Mouse (Mus musculus): ENCODE data around the gene Tmem205. TPM values are rescaled to one million over a fixed set of nuclear protein-coding genes. Genes with fewer than 3 reads are reported as not detected.
A peak's percentile ranks its signal among the peaks of the same experiment; 100 is the strongest.

Tmem205 gene
- polyA plus RNA-seq, 1 experiment = 21.0 TPM

DNA sequence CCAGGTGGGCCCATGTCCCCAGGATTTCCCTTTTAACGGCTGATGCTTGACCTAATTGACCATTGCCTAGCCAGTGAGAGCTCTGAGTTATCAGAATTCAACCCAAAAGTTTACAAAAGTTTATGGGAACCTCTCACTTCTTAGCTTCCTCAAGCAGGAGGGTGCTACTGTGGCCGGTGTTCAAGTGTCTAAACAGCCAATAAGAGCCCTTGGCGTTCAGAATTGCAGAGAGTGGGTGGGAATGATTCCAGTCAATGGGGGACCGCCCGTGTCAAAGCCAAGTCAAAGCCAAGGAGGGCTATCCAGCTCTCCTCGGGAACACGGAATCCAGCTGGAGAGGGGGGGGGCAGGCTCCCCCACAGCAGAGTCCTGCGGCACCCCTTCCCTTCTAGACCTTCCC, 20.8 kb upstream of the Tmem205 start:
- TF ChIP-seq POLR2A (IDR thresholded peaks at IDR 0.05; ENCODE audit: low read depth, low read length) (no peak), CTCF (IDR thresholded peaks at IDR 0.05; ENCODE audit: borderline replicate concordance, insufficient read depth, low read length) (no peak)
- H3K27ac ChIP-seq (ENCODE audit: insufficient read depth, low read length) = no peak overlapping the region
- H3K4me3 ChIP-seq (ENCODE audit: insufficient read depth, low read length) = no peak overlapping the region
- no peaks in the 10 kb centered on the region for H3K4me1 ChIP-seq (ENCODE audit: control insufficient read depth, insufficient read depth, low read length)

DNA sequence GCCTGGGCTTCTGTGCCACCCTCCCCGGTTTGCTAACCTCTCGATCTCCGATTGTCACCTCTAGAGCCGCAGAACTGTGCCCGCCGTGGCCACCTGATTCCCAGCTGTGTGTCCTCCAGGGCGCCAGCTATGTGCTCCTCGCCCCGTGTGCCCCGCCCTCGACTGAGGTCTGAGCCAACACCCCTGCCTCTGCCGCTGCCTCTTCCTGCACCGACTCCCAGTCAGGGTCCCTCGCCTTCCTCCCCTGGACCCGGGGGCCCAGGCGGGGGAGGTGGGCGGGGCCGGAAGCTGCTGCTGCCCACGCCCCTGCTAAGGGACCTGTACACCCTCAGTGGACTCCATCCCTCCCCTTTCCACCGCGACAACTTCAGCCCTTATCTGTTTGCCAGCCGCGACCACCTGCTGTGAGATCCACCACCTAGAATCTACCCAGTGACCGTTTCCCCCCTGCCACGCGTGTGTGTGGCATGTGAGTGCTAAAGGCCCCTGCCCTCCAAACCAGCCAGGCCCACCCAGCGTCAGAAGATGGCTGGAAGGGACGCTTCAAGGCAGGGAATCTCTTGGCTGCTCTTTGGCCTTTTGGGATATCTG, 20.3 kb upstream of the Tmem205 start:
- Histone ChIP-seq H3K4me3 (ENCODE audit: insufficient read depth, low read length) (no peak overlapping the region), H3K27ac (ENCODE audit: insufficient read depth, low read length) (no peak overlapping the region), H3K4me1 (ENCODE audit: control insufficient read depth, insufficient read depth, low read length) (no peaks in the 10 kb centered on the region)
- TF ChIP-seq POLR2A (IDR thresholded peaks at IDR 0.05; ENCODE audit: low read depth, low read length) = no peak
- no peak for TF ChIP-seq CTCF (IDR thresholded peaks at IDR 0.05; ENCODE audit: borderline replicate concordance, insufficient read depth, low read length)

DNA sequence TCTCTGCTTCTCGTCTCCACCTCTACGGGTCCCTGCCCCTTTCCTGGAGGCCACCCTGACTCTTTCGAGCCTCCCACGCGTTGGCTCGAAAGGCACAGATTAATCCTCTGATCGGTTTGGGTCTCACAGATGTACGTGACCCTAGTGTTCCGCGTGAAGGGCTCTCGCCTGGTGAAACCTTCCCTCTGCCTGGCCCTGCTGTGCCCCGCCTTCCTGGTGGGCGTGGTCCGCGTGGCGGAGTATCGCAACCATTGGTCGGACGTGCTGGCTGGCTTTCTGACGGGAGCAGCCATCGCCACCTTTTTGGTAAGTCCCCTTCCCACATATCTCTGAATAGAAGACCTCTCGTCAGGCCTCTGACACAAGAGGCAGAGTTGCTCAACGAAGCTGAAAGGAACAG, 16.9 kb upstream of the Tmem205 start:
- Histone ChIP-seq H3K4me1 (ENCODE audit: control insufficient read depth, insufficient read depth, low read length) (no peaks in the 10 kb centered on the region), H3K4me3 (ENCODE audit: insufficient read depth, low read length) (no peak overlapping the region), H3K27ac (ENCODE audit: insufficient read depth, low read length) (no peak overlapping the region)
- TF ChIP-seq POLR2A (IDR thresholded peaks at IDR 0.05; ENCODE audit: low read depth, low read length) = no peak
- no peak for TF ChIP-seq CTCF (IDR thresholded peaks at IDR 0.05; ENCODE audit: borderline replicate concordance, insufficient read depth, low read length)

DNA sequence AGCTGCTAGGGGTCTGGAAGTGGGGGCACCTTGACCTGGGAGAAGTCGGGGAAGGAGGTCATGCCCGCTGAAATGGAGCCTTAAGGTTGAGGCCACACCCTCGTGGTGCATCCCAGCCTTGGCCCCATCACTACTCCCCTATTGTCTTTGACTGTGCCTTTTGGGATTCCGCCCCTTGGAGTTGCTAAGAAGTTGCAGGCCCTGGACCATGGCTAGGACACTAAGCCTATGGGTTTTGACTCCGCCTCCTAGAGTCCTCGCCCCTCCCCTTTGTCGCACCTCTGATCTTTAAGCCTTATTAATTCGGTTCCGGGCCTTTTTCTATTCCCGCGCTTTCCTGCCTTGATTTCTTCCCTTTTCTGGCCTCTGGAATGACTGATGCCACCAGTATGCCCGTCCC, 16.3 kb upstream of the Tmem205 start:
- Histone ChIP-seq H3K4me1 (ENCODE audit: control insufficient read depth, insufficient read depth, low read length) (no peaks in the 10 kb centered on the region), H3K27ac (ENCODE audit: insufficient read depth, low read length) (no peak overlapping the region), H3K4me3 (ENCODE audit: insufficient read depth, low read length) (no peak overlapping the region)
- no peak for TF ChIP-seq POLR2A (IDR thresholded peaks at IDR 0.05; ENCODE audit: low read depth, low read length)
- no peak for TF ChIP-seq CTCF (IDR thresholded peaks at IDR 0.05; ENCODE audit: borderline replicate concordance, insufficient read depth, low read length)

DNA sequence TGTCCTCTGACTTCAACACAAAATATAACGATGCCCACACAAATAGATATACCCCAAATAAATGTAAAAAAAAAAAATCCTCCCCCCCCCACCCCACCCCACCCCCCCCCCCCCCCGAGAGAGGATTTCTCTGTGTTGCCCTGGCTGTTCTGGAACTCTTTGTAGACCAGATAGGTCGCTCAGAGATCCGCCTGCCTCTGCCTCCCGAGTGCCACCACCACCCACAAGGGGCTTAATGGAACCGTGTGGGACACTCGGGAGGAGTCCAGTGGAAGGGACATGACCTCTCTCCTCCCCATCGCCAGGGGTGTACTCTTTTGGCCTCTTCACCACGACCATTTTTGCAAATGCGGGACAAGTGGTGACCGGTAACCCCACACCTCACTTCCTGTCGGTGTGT, 15.7 kb upstream of the Tmem205 start:
- TF ChIP-seq CTCF (IDR thresholded peaks at IDR 0.05; ENCODE audit: borderline replicate concordance, insufficient read depth, low read length) (no peak), POLR2A (IDR thresholded peaks at IDR 0.05; ENCODE audit: low read depth, low read length) (no peak)

DNA sequence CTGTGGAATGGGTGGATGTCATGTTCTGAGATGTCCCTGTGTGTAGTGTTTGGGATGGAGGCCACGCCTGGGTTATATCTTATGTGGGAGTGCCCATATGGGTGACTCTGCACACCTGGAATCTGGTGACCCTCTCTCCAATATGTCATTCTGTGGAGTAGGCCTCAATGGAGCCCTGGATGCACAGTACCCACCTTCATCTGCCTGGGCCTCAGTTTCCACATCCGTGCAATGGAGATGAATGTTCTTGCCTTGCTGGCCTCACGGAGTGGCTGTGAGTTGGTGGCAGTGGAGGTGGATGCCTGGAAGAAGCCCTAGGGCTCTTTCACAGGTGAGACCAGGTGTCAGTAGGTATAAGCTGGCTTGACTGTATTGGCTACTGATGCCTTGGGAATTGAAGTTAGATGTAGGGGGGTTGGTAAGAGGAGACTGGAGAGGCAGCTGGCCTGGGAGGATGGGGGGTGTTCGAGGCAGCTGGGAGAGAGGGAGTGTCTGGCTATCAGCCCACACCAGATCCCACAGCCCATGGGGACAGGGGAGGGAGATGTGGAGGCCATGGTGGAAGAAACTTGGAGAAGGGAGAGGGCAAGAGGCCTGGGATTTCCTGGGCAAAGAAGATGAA, 11.0 kb upstream of the Tmem205 start:
- H3K4me1 ChIP-seq (ENCODE audit: control insufficient read depth, insufficient read depth, low read length) = peaks cover 3% of the 10 kb centered on the region
- TF ChIP-seq POLR2A (IDR thresholded peaks at IDR 0.05; ENCODE audit: low read depth, low read length) (no peak), CTCF (IDR thresholded peaks at IDR 0.05; ENCODE audit: borderline replicate concordance, insufficient read depth, low read length) (no peak)
- no peak overlapping the region for H3K4me3 ChIP-seq (ENCODE audit: insufficient read depth, low read length)
- H3K27ac ChIP-seq (ENCODE audit: insufficient read depth, low read length) = no peak overlapping the region

More for the DNA sequence above, 15.7 kb upstream of the Tmem205 start:
- Histone ChIP-seq H3K4me3 (ENCODE audit: insufficient read depth, low read length) (no peak overlapping the region), H3K4me1 (ENCODE audit: control insufficient read depth, insufficient read depth, low read length) (no peaks in the 10 kb centered on the region), H3K27ac (ENCODE audit: insufficient read depth, low read length) (no peak overlapping the region)

DNA sequence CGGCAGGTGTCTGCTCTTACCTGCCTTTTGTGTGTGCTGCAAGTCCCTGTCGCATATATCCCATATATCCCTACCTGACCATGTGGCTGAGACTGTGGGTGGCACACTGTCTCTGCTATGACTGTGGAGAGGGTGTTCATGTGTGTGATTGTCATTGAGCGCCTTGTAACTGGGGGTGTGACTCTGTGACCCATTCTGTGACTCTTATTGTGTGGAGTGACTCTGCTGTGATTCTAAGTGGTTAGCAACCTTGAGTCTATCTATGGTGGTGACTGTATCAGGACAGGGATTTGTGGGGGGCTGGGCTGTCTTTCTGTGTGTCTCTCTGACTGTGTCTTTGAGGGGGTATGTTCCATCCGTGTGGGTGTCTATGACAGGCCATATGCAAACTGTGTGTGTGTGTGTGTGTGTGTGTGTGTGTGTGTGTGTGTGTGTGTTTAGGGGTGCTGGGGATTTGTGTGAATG, 10.4 kb upstream of the Tmem205 start:
- no peak for TF ChIP-seq CTCF (IDR thresholded peaks at IDR 0.05; ENCODE audit: borderline replicate concordance, insufficient read depth, low read length)
- no peak for TF ChIP-seq POLR2A (IDR thresholded peaks at IDR 0.05; ENCODE audit: low read depth, low read length)
- Histone ChIP-seq H3K27ac (ENCODE audit: insufficient read depth, low read length) (no peak overlapping the region), H3K4me3 (ENCODE audit: insufficient read depth, low read length) (0 out of 2 replicates have a peak overlapping the region, but pooled peaks have one; percentile 40), H3K4me1 (ENCODE audit: control insufficient read depth, insufficient read depth, low read length) (peaks cover 3% of the 10 kb centered on the region)

DNA sequence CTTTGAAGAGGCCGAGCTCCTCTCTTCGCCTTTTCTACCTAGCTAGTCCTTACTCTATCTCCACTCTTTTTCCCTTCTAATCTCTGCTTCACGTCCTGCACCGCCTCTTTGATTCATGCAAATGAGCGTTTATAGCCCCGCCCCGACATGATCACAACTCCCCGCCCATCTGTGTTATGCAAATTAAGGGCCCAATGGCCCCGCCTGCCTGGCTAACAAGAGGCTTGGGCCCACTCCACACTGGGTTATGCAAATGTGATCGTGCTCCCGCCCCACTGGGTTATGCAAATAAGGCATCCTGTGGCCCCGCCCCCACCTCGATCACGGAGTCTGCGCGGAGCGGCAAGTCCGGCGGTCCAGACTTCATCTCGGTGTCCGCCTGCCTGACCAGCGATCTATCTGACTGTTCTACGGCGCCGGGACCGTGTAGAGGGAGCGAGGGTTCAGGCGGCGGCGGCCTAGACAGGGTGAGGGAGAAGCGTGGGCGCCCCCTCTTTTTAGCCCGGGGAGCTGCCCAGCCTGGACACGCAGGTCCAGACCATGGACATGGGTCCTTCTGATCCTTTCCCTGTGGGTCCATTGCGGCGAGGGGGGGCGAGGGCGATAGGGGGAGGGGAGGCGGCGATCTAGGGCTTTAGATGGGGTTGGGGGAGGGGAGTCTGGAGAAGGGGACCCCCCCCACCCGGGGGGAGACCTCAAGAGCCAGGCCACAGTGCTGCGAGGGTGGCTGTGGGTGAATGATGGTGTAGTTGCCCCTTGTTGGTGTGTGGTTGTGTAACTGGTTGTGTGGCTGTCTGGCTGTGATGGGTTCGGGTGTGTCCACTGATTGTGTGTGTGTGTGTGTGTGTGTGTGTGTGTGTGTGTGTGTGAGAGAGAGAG, 9.6 kb upstream of the Tmem205 start, which contains the start of gene Plppr2:
TSS of gene Plppr2 (plus strand) at position 342 of the 879 bp plus-strand sequence.
- Histone ChIP-seq H3K4me3 (ENCODE audit: insufficient read depth, low read length) (peak within 1 kb of the TSS; percentile 40), H3K27ac (ENCODE audit: insufficient read depth, low read length) (peak within 1 kb of the TSS; percentile 9; the same call in 1 of the 2 replicates), H3K4me1 (ENCODE audit: control insufficient read depth, insufficient read depth, low read length) (peaks cover 3% of the 10 kb centered on the region)
- peak; percentile 83 for TF ChIP-seq POLR2A (IDR thresholded peaks at IDR 0.05; ENCODE audit: low read depth, low read length)
- TF ChIP-seq CTCF (IDR thresholded peaks at IDR 0.05; ENCODE audit: borderline replicate concordance, insufficient read depth, low read length) = no peak

DNA sequence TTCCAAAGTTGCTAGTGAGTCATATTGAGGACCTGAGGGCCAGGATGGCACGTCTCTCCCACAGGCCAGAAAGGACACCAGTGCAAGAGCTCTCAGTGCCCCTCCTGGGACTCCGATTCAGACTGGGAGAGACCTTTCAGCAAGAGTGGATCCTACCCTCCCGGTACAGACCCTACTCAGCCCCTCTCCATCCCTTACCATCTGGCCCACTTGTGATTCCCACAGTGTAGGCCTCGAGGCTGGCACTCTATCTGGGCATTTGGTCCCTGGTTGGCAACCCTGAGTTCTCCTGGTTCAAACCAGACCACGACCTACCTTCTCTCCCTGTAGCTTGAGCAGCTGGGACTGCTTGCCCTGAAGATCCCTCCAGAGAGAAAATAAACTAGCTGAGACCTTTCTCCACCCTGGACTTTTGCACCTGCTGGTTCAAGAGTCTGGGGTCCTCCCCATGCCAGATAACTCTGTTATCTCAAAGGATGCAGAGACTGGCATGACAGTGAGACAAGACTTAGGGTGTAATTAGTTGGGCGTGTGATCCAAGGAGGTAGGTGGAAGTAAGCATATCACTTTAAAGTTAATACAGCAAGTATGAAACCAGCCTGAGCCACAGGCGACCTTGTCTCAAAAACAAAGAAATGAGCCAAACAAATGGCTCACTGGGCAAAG, 8.2 kb upstream of the Tmem205 start:
- TF ChIP-seq POLR2A (IDR thresholded peaks at IDR 0.05; ENCODE audit: low read depth, low read length) = no peak
- no peak for TF ChIP-seq CTCF (IDR thresholded peaks at IDR 0.05; ENCODE audit: borderline replicate concordance, insufficient read depth, low read length)
- Histone ChIP-seq H3K4me1 (ENCODE audit: control insufficient read depth, insufficient read depth, low read length) (peaks cover 3% of the 10 kb centered on the region), H3K27ac (ENCODE audit: insufficient read depth, low read length) (no peak overlapping the region), H3K4me3 (ENCODE audit: insufficient read depth, low read length) (no peak overlapping the region)

Data from embryonic fibroblast, embryonic 13.5 days (primary cell).